In genomic region chr14:31611986-31612385, GRCm38 (mm10) we compare ENCODE assay signal across 17 mouse cellular contexts. TPM values are rescaled to one million over a fixed set of nuclear protein-coding genes. Genes with fewer than 3 reads are reported as not detected.
DNase-seq lines count a peak whose midpoint lies in the region; ATAC-seq and TF ChIP-seq lines count a peak whose summit lies in the region.
"Had no signal": no experiment of that assay in that cellular context is flagged by ENCODE, and none has a peak within 500 bp of the region (broad histone marks: within the 10 kb centered on the region; RNA-seq: fewer than 3 reads in every experiment).

No protein-coding gene starts in this region.

- DNase-seq in CD4-positive, CD25-positive, alpha-beta regulatory T cell, adult 2 months (ENCODE audit: low read depth, low spot score): peak; percentile 28
- no peak for DNase-seq in liver, adult 2 months (ENCODE audit: extremely low read depth, low read depth, low spot score)
- no peak for DNase-seq in liver
- peak; percentile 14 for DNase-seq in 3T3-L1 (ENCODE audit: low read depth, low spot score)
- DNase-seq in R1 (ENCODE audit: low read depth, low spot score): peak; percentile 28
- DNase-seq in retina, embryonic 14.5 days (ENCODE audit: low spot score): no peak
- DNase-seq in spleen, postnatal 14 days (ENCODE audit: low spot score in 2 of 2): no peak
- DNase-seq: adrenal gland, adult 2 months; cerebellum, adult 9-11 months; right cerebral cortex, postnatal 25 days had no signal

- no peaks in the 10 kb centered on the region for H3K79me2 ChIP-seq in liver, adult 2 months (ENCODE audit: control insufficient read depth, insufficient read depth, low read length)

- WGBS in liver, adult 2 months: 80% methylated on average over 4 of the region's 4 CpGs

- no peak for TF ChIP-seq POLR2A in liver, adult 2 months (IDR thresholded peaks at IDR 0.05; ENCODE audit: extremely low read depth, insufficient read depth, low read length)

- H3K36me3 ChIP-seq in liver, adult 2 months (ENCODE audit: control insufficient read depth, insufficient read depth, low read length): peaks cover 89% of the 10 kb centered on the region
- H3K36me3 ChIP-seq: lung, embryonic 15.5 days had no signal

- H3K4me3 ChIP-seq in liver, adult 2 months (ENCODE audit: insufficient read depth, low read depth, low read length): no peak overlapping the region
- H3K4me3 ChIP-seq: hindbrain, embryonic 13.5 days; lung, embryonic 15.5 days; myocyte had no signal

- no peak overlapping the region for H3K9ac ChIP-seq in liver, adult 2 months (ENCODE audit: low read depth, low read length)
- H3K9ac ChIP-seq: hindbrain, embryonic 13.5 days; lung, embryonic 15.5 days had no signal

- peak; percentile 43; the same call in 1 of the 2 replicates for TF ChIP-seq CTCF in liver, adult 2 months (IDR thresholded peaks at IDR 0.05; ENCODE audit: low read depth, low read length)

- H3K4me1 ChIP-seq in liver, adult 2 months (ENCODE audit: control insufficient read depth, insufficient read depth, low read length): no peaks in the 10 kb centered on the region
- H3K4me1 ChIP-seq: hindbrain, embryonic 13.5 days; lung, embryonic 15.5 days had no signal

- ATAC-seq in CD4-positive, CD25-positive, alpha-beta regulatory T cell, adult 4 months: no peak

- no peaks in the 10 kb centered on the region for H3K27me3 ChIP-seq in liver, adult 2 months (ENCODE audit: control insufficient read depth, insufficient read depth, low read length)
- H3K27me3 ChIP-seq: hindbrain, embryonic 13.5 days; lung, embryonic 15.5 days had no signal

- H3K27ac ChIP-seq in liver, adult 2 months (replicated peaks; ENCODE audit: insufficient read depth, low read depth, low read length): no peak overlapping the region
- H3K27ac ChIP-seq: hindbrain, embryonic 13.5 days; lung, embryonic 15.5 days had no signal

RNA-seq across cellular contexts. Expression of gene Colq, which starts 20.8 kb away (rescaled TPM):
- 1 to 10 TPM; 5.6 to 8.5 TPM for polyA plus RNA-seq in CD4-positive, CD25-positive, alpha-beta regulatory T cell, adult 4 months (2017; shearing (Covaris generic))
- total RNA-seq in liver, adult 2 months (2014; rRNA removed): under 0.01 TPM in 1 of 2 replicates, not detected in the other
- 0.06 and 0.09 TPM in 2 replicates for polyA plus RNA-seq in liver, adult 2 months (2012; rRNA removed)
- total RNA-seq: adrenal gland, adult 2 months had no signal

RNA-seq across cellular contexts. Expression of gene Gm49387, which starts 28.7 kb away (rescaled TPM):
- polyA plus RNA-seq in CD4-positive, CD25-positive, alpha-beta regulatory T cell, adult 4 months (2017; shearing (Covaris generic)): under 1 TPM in 1 of 2 experiments, not detected in 1; 0.62 TPM
- 0.81 TPM in 1 of 2 replicates, not detected in the other for total RNA-seq in liver, adult 2 months (2014; rRNA removed)
- polyA plus RNA-seq in liver, adult 2 months (2012; rRNA removed): 2.6 and 10.0 TPM in 2 replicates
- total RNA-seq: gastrocnemius, postnatal 4 days; layer of hippocampus, postnatal 14 days had no signal
- polyA plus RNA-seq: adrenal gland, adult 2 months; frontal cortex, adult 2 months; myocyte had no signal

RNA-seq across cellular contexts. Expression of gene Btd, which starts 28.8 kb away (rescaled TPM):
- 10 to 100 TPM; 27.1 to 29.5 TPM for polyA plus RNA-seq in CD4-positive, CD25-positive, alpha-beta regulatory T cell, adult 4 months (2017; shearing (Covaris generic))
- total RNA-seq in liver, adult 2 months (2014; rRNA removed): 42.3 and 60.7 TPM in 2 replicates
- polyA plus RNA-seq in liver, adult 2 months (2012; rRNA removed): 91.4 and 103 TPM in 2 replicates

RNA-seq across cellular contexts. Expression of gene Hacl1, which starts 29.1 kb away (rescaled TPM):
- polyA plus RNA-seq in CD4-positive, CD25-positive, alpha-beta regulatory T cell, adult 4 months (2017; shearing (Covaris generic)): 10 to 100 TPM; 33.3 to 37.9 TPM
- total RNA-seq in liver, adult 2 months (2014; rRNA removed): 569 and 647 TPM in 2 replicates
- 592 and 631 TPM in 2 replicates for polyA plus RNA-seq in liver, adult 2 months (2012; rRNA removed)

Comparison
In these comparisons a context has a peak if more than half of its experiments do, and no peak if none do; other contexts are left out.
1. DNase-seq: peak in CD4-positive, CD25-positive, alpha-beta regulatory T cell, adult 2 months (single experiment), 3T3-L1 (single experiment) and R1 (single experiment); none in liver, adult 2 months (single experiment), liver (single experiment), retina, embryonic 14.5 days (single experiment) and spleen, postnatal 14 days (0 of 2).